In the genomic region with DNA sequence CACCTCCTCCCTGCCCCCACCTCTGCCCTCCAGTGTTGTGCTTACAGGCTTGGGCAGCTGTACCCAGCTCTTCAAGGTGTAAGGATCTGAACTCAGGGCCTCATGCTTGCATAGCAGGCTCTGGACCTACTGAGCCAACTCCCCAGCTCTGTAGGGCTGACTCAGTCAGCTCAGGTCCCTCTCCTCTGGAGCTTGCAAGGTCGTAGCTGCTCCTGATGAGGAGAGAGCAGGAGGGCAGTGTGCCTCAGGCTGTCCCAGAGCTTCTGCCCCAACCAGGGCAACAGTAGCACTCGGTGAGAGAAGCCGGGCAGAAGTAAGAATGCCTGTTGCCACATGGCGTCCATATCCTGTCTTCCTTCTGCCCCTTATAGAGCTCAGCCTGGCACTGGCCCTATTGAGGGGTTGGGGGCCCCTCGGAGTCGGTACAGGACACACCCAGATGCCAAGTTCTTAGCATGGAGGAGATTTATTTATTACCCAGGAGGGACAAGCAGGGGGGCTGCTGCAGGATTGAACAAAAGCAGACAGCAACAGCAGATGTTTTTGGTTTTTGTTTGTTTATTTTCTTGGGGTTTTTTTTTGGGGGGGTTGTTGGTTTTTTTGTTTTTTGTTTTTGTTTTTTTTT, we compare ENCODE assay signal across 14 mouse cellular contexts.
DNase-seq lines count a peak whose midpoint lies in the region; ATAC-seq lines count a peak whose summit lies in the region.
"Had no signal": no experiment of that assay in that cellular context is flagged by ENCODE, and none has a peak within 500 bp of the region (broad histone marks: within the 10 kb centered on the region; RNA-seq: fewer than 3 reads in every experiment).

No protein-coding gene starts in this region.

- H3K4me2 ChIP-seq in heart, embryonic 15.5 days: peak overlapping the region; percentile 6; the same call in 1 of the 2 replicates
- H3K4me2 ChIP-seq in midbrain, embryonic 13.5 days (replicated peaks): no peak overlapping the region
- no peak overlapping the region for H3K4me2 ChIP-seq in midbrain, embryonic 11.5 days
- no peak overlapping the region for H3K4me2 ChIP-seq in stomach, embryonic 16.5 days (ENCODE audit: low read depth, low read length)
- H3K4me2 ChIP-seq: forebrain, embryonic 15.5 days had no signal

- DNase-seq in adrenal gland, adult (ENCODE audit: inconsistent age in 2 of 2, low spot score in 1 of 2): peak; percentile 56 to 67
- no peak for DNase-seq in adrenal gland, adult 8-10 months
- DNase-seq in heart, postnatal 4 days: no peak
- DNase-seq in midbrain, embryonic 11.5 days (ENCODE audit: low spot score, missing footprints): no peak
- DNase-seq in gastrocnemius, adult 8-10 months (ENCODE audit: low spot score in 2 of 2): no peak
- DNase-seq: kidney, adult 2 months; layer of hippocampus, adult 9-11 months; left cerebral cortex, postnatal 4 days had no signal

- WGBS in heart, embryonic 15.5 days: 54% methylated on average over 6 of the region's 6 CpGs
- 65% methylated on average over 6 of the region's 6 CpGs for WGBS in midbrain, embryonic 13.5 days
- WGBS in midbrain, embryonic 11.5 days: 73% methylated on average over 6 of the region's 6 CpGs
- 51% methylated on average over 6 of the region's 6 CpGs for WGBS in stomach, embryonic 16.5 days

- no peak for ATAC-seq in heart, embryonic 15.5 days (replicated peaks; ENCODE audit: insufficient number of reproducible peaks, insufficient read depth, low FRiP score, low read depth)
- ATAC-seq in midbrain, embryonic 13.5 days: no peak
- no peak for ATAC-seq in midbrain, embryonic 11.5 days (ENCODE audit: low FRiP score)
- no peak for ATAC-seq in stomach, embryonic 16.5 days (ENCODE audit: insufficient read depth, low FRiP score)
- ATAC-seq: activated CD4-positive, CD25-positive, alpha-beta regulatory T cell, adult 4 months; forebrain, embryonic 15.5 days had no signal

- peaks cover 17% of the 10 kb centered on the region; the same call in 1 of the 2 replicates for H3K36me3 ChIP-seq in heart, embryonic 15.5 days
- H3K36me3 ChIP-seq in midbrain, embryonic 13.5 days: peaks cover 27% of the 10 kb centered on the region
- peaks cover 9% of the 10 kb centered on the region for H3K36me3 ChIP-seq in midbrain, embryonic 11.5 days (ENCODE audit: control insufficient read depth, insufficient read depth, low read length)
- H3K36me3 ChIP-seq in stomach, embryonic 16.5 days (ENCODE audit: control insufficient read depth, insufficient read depth, low read length): 0 out of 2 replicates have a peak, but pooled peaks cover 9% of the 10 kb centered on the region

- H3K4me1 ChIP-seq in heart, embryonic 15.5 days (replicated peaks): peaks cover 56% of the 10 kb centered on the region
- peaks cover 36% of the 10 kb centered on the region for H3K4me1 ChIP-seq in midbrain, embryonic 13.5 days (replicated peaks)
- H3K4me1 ChIP-seq in midbrain, embryonic 11.5 days (ENCODE audit: control insufficient read depth, insufficient read depth, low read length): peaks cover 14% of the 10 kb centered on the region
- peaks cover 51% of the 10 kb centered on the region for H3K4me1 ChIP-seq in stomach, embryonic 16.5 days (ENCODE audit: control insufficient read depth, insufficient read depth, low read length)

- H3K9me3 ChIP-seq in heart, embryonic 15.5 days (replicated peaks): no peaks in the 10 kb centered on the region
- no peaks in the 10 kb centered on the region for H3K9me3 ChIP-seq in midbrain, embryonic 13.5 days
- no peaks in the 10 kb centered on the region for H3K9me3 ChIP-seq in midbrain, embryonic 11.5 days (ENCODE audit: control insufficient read depth, low read length)
- no peaks in the 10 kb centered on the region for H3K9me3 ChIP-seq in stomach, embryonic 16.5 days (replicated peaks; ENCODE audit: control insufficient read depth, low read length)
- H3K9me3 ChIP-seq: forebrain, embryonic 15.5 days had no signal

- no peaks in the 10 kb centered on the region for H3K27me3 ChIP-seq in heart, embryonic 15.5 days
- H3K27me3 ChIP-seq in midbrain, embryonic 13.5 days: no peaks in the 10 kb centered on the region
- no peaks in the 10 kb centered on the region for H3K27me3 ChIP-seq in midbrain, embryonic 11.5 days (ENCODE audit: control insufficient read depth, insufficient read depth, low read length)
- no peaks in the 10 kb centered on the region for H3K27me3 ChIP-seq in stomach, embryonic 16.5 days (ENCODE audit: control insufficient read depth, insufficient read depth, low read length)
- H3K27me3 ChIP-seq: forebrain, embryonic 15.5 days had no signal

- peak overlapping the region; percentile 91 for H3K27ac ChIP-seq in heart, embryonic 15.5 days
- 0 out of 2 replicates have a peak overlapping the region, but pooled peaks have one; percentile 25 for H3K27ac ChIP-seq in midbrain, embryonic 13.5 days
- no peak overlapping the region for H3K27ac ChIP-seq in midbrain, embryonic 11.5 days (ENCODE audit: low read depth, low read length)
- peak overlapping the region; percentile 94 for H3K27ac ChIP-seq in stomach, embryonic 16.5 days (ENCODE audit: low read length)
- H3K27ac ChIP-seq: forebrain, embryonic 15.5 days had no signal

- no peak overlapping the region for H3K9ac ChIP-seq in heart, embryonic 15.5 days
- no peak overlapping the region for H3K9ac ChIP-seq in midbrain, embryonic 13.5 days (replicated peaks)
- no peak overlapping the region for H3K9ac ChIP-seq in midbrain, embryonic 11.5 days (ENCODE audit: low read length)
- H3K9ac ChIP-seq in stomach, embryonic 16.5 days (ENCODE audit: low read length): no peak overlapping the region; the same call in 1 of the 2 replicates
- H3K9ac ChIP-seq: forebrain, embryonic 15.5 days had no signal

- H3K4me3 ChIP-seq in heart, embryonic 15.5 days: no peak overlapping the region
- no peak overlapping the region for H3K4me3 ChIP-seq in midbrain, embryonic 13.5 days (replicated peaks)
- no peak overlapping the region for H3K4me3 ChIP-seq in midbrain, embryonic 11.5 days (ENCODE audit: low read depth, low read length)
- H3K4me3 ChIP-seq in stomach, embryonic 16.5 days (replicated peaks; ENCODE audit: low read length): no peak overlapping the region
- H3K4me3 ChIP-seq: forebrain, embryonic 15.5 days; megakaryocyte, embryonic 14.5 days had no signal

Comparison
In these comparisons a context has a peak if more than half of its experiments do, and no peak if none do; other contexts are left out.
1. DNase-seq: peak in adrenal gland, adult (2 of 2); none in adrenal gland, adult 8-10 months (single experiment), heart, postnatal 4 days (single experiment), midbrain, embryonic 11.5 days (single experiment) and gastrocnemius, adult 8-10 months (0 of 2).